Mouse (Mus musculus) adrenal gland, postnatal 4 days (tissue): ENCODE results near the gene Abhd12b. TPM values are rescaled to one million over a fixed set of nuclear protein-coding genes. Genes with fewer than 3 reads are reported as not detected.

ENCODE experiments used
- DNase-seq, 2 experiments: peaks; one replicate each; pipeline ENCODE4 v3.0.0; 2021 to 2022; ENCODE audit warnings: low spot score in 2 of 2, mixed read lengths in 2 of 2
- total RNA-seq, 2 experiments: library from RNA; stranded (reverse); gene quantifications; 2 replicates each; pipeline ENCODE4 v1.2.3; 2021

The Abhd12b gene
- total RNA-seq, 2 experiments from 2014 or later, result not detected

DNA sequence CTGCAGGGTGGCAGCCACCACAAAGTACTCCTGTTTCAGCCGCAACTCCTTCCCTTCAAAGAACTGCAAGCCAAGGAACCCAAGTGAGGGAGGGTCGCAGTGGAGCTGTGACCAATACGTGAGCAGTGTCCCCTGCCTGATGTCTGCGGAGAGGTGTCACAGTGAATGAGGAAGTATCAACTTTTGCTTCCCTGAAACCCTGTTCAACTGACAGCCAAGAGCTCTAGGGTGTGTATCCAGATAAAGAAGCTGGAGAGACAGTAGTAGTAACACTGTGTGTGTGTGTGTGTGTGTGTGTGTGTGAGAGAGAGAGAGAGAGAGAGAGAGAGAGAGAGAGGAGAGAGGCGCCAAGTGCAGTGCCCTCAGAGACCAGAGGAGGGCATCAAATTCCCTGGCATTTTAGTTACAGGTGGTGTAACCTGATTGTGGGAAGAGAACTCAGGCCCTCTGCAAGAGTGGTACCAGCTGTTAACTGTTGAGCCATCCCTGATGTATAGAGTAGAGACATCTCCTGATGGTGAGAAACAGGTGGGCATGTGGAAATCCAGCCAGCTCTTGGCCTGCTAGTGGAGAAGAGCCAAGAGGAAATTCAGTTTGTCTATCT, 48.1 kb downstream of the Abhd12b start:
- no peak for DNase-seq

GRCm38 (mm10) chr12:70204433-70204832, 50.5 kb downstream of the Abhd12b start:
- no peak for DNase-seq

DNA sequence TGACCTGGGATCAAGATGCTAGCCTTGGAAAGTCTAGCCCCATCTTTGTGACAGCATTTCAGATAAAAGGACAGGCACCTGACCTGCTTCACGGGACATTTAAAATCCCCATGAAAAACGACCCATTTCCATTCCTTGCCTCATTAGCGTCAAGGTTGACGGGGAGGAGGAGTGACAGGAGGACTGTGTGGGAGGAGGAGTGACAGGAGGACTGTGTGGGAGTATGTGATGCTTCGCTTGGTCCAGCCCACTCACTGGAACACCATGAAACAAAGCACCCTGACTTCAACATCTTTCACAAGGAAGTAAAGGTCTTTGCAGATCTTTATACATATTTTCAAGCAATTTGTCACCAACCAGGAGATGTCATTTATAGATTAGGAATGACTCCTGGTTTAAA, 54.3 kb downstream of the Abhd12b start:
- DNase-seq, result no peak

DNA sequence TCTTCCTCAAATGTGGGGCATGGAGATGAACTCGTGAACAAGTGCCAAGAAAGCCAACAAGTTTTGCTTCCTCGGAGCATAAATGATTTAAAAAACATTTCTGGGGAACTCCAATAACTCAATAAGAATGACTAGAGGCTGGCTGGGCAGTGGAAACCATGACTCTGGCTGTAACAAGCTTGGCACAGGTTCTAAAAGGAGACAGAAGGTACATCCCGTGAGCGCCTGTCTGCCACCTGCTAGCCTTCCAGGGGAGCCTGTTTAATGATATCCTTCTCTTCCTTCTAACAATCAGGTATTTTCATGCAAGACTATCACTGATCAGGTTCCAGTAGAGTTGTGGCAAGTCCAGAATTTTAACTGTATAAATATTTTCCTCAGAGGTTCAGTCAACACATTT, 58.6 kb downstream of the Abhd12b start:
- no peak for DNase-seq

DNA sequence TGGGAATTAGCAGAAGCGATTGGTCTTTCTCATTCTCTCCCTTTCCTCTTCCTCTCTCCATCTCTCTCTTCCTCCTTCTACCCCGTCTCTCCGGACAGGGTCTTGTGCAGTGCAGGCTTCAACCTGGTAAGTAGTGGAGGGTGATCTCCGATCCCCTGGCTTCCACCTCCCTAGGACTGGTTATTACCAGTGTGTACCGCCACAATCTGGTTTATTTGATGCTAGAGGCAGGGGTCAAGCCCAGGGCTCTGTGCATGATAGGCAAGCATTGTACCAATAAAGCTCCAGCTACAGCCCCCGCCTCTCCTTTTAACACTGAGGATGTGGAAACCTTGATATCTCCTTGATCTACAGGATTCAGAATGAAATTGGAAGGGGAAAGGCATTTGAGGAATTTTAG, 59.7 kb downstream of the Abhd12b start:
- DNase-seq, result no peak

GRCm38 (mm10) chr12:70214281-70214680, 60.3 kb downstream of the Abhd12b start:
- no peak for DNase-seq

- DNase-seq, result no peak
These were observed 62.4 kb downstream of the Abhd12b start for GRCm38 (mm10) chr12:70216229-70216800.

- no peak for DNase-seq
These were observed 65.0 kb downstream of the Abhd12b start for GRCm38 (mm10) chr12:70218795-70219540.

GRCm38 (mm10) chr12:70221425-70221824, 67.5 kb downstream of the Abhd12b start:
- DNase-seq, result no peak

DNA sequence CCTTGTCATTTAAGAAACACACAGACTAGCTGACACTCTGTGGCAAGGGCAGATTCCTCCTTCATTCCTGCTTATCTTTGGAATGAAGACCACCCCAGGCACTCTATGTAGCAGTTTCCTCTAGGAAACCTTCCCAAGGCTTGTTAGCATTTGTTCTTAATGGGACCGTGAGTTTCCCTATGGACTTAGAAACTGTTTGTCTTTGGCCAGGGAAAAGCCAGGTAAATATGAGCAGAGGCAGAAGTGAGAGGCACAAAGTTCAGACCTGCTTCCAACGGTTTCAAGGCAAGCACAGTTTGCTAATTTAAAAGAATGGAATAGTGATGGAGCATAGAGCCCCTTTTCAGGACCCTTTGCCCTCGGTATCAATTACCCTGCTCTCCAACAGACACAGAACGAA, 69.4 kb downstream of the Abhd12b start:
- no peak for DNase-seq

DNA sequence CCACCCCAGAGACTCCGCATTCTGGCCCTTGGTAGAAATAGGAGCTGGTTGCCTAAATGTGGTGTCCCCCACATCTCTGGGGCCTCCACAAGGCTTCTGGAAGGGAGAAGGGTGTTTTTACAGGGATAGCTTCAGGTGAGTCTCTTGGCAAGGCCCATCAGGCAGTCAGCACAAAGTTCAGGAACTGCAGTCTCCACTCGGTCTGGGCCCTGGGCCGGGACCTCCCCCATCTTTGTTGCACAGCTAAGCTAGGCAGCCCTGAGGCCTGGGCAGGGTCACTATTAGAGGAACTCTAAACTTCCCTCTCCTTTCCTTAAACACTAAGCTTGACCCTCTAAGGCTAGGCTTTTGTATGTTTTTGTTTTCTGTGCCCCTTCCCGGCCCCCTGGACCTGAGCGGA, 72.7 kb downstream of the Abhd12b start:
- no peak for DNase-seq

DNA sequence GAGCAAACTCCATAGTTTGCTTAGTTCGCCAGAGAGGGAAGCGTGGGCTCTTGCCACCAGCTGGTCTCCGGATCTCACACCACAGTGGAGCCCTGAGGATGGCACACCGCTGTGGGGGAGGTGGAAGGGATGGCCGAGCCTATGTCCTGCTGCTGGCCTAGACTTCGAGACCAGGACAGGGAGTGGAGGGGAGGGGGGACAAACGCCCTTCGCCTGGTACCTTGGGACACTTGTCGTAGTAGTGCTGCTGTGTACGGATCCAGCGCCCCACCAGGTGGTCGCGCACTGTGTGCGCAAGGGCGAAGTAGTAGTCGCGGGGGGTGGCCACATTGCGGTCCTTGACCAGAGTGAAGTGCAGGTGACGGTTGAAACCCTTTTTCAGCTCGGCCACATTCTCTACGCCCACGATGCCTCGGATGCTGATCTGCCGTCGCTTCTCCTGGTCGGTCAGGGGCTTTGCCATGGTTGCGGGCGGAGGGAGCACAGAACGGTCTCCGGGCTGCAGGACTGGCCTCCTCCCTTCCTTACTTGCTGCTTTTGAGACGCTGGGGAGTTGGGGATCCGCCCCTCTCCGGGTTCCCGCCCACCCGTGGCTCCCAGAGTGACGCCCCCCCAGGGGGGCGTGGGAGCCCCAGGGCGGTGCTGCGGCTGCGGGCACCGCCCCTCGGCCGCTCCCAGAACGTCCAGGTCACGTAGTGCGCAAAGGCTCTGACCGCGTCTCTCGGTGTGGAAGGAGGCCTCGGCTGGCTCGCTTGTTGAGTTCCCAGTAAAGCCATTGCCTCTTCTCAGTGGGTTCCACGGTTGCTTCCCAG, 73.4 kb downstream of the Abhd12b start:
- DNase-seq, result peak; percentile 31 to 76

DNA sequence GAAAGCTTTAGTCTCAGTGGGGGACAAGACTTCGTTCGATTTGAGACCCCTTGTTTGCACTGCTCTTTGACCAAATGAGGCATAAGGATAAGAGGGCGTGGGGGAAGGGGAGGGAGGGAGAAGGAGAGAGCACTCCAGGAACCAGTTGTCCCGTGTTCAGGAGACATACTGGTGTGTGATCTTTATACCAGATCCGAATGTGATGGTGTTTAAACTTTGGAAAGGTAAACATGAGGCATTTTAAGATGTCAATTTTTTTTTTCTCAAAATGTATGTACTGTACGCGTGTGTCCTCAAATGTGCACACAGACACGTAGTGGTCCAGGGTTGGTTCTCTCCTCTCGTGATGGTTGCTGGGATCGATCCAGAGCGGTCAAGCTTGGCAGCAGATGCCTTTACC, 74.2 kb downstream of the Abhd12b start:
- DNase-seq, result no peak

DNA sequence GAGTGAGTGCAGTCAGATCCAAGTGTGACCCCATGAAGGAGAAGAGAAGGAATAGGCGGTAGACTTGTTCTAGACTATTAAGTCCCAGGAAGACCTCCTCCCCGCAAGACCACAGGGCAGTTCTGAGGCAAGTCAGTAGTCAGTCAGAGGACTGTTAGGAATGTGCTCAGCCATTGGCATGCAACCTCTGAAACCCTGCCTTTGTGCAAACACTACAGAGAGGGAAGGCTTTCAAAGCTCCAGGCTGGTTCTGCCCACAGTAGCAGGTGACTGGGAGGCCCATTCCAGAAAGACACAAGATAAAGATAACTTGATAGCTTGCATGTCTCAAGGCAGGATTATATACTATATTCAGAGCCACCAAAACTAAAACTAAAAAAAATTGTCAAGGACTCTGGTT, 77.4 kb downstream of the Abhd12b start, which contains the start of gene Pygl:
Pygl (minus strand) TSS at position 195 of the 400 bp plus-strand sequence.
- no peak for DNase-seq

- no peak for DNase-seq
These were observed 78.1 kb downstream of the Abhd12b start for GRCm38 (mm10) chr12:70232020-70232544.

Other genes starting within 250 kb of the Abhd12b start
- 10 to 100 TPM; 47.6 to 50.0 TPM for gene Sav1, start 167.1 kb upstream of the Abhd12b start, total RNA-seq
- gene Nin, start 40.4 kb upstream of the Abhd12b start, total RNA-seq, result 10 to 100 TPM; 44.6 to 45.0 TPM
- gene Pygl, start 77.3 kb downstream of the Abhd12b start, total RNA-seq, result 10 to 100 TPM; 29.5 to 37.0 TPM
- 1 to 10 TPM; 7.2 to 8.1 TPM for gene Trim9, start 193.5 kb downstream of the Abhd12b start, total RNA-seq